Mouse (Mus musculus) testis, adult 2 months (tissue): Measurements from ENCODE around the gene Mat1a.

ENCODE experiments used
- CTCF ChIP-seq: fragments of 200-500 bp; IDR thresholded peaks from 2 replicates; pipeline ENCODE4 v1.5.1; 2012; ENCODE audit warnings: low read depth, mild to moderate bottlenecking, inconsistent platforms, low read length, moderate library complexity; ENCODE audit not compliant: control insufficient read depth, insufficient read depth, insufficient replicate concordance
- POLR2A ChIP-seq: fragments of 200-500 bp; IDR thresholded peaks from 2 replicates; pipeline ENCODE4 v1.6.1; 2012; ENCODE audit warnings: low read depth, mild to moderate bottlenecking, inconsistent platforms, low read length, moderate library complexity; ENCODE audit not compliant: control insufficient read depth

- TF ChIP-seq CTCF (no peak), POLR2A (no peak)
These were observed at the start of gene Mat1a for GRCm38 (mm10) chr14:41104853-41105444.
